Mouse (Mus musculus) ES-Bruce4 (cell line): ENCODE results near the gene Cyp3a16.

Experiments
- CTCF ChIP-seq: IDR thresholded peaks from one replicate; pipeline ENCODE4 v1.8.1; 2011; ENCODE audit warnings: low read depth, low read length
- EP300 ChIP-seq: IDR thresholded peaks from 2 replicates; pipeline ENCODE4 v1.6.1; 2011; ENCODE audit warnings: low read depth, low read length; ENCODE audit not compliant: insufficient read depth
- POLR2A ChIP-seq: IDR thresholded peaks from one replicate; pipeline ENCODE4 v1.8.1; 2011; ENCODE audit warnings: low read length; ENCODE audit not compliant: insufficient read depth

GRCm38 (mm10) chr5:145433688-145434087 lies 35.8 kb downstream of the Cyp3a16 start:
- TF ChIP-seq EP300 (no peak), CTCF (no peak), POLR2A (no peak)
